Mouse (Mus musculus) kidney, adult 18-20 months (tissue): Measurements from ENCODE around the gene Cebpz.

Experiments used
- DNase-seq: peaks from one replicate; pipeline ENCODE4 v3.0.0; 2021

Gene Cebpz

GRCm38 (mm10) chr17:78894991-78895390 is 41.9 kb downstream of the Cebpz start:
- DNase-seq: no peak

GRCm38 (mm10) chr17:78891020-78891419 is 45.8 kb downstream of the Cebpz start:
- DNase-seq: no peak

DNA sequence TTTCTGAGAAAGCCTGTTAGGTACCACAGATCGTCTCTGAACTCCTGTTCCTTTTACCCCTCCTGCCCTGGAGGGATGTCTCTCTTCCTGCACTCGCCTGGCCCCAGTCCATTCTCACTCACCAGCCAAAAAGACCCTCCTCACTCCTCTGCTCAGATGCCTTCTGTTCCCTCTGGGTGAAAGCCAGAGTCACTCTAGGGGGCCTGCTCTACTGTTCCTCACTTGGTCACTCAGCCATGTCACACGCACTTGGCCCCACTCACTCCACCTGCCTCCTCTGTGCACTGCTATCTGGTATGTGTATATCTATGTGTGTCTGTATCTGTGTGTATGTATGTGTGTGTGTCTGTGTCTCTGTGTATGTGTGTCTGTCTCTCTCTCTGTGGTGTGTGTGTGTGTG is 47.7 kb downstream of the Cebpz start:
- DNase-seq: no peak

GRCm38 (mm10) chr17:78888554-78888953 is 48.3 kb downstream of the Cebpz start:
- DNase-seq: no peak

- DNase-seq: no peak
Measured at GRCm38 (mm10) chr17:78885286-78886065, 51.4 kb downstream of the Cebpz start.

DNA sequence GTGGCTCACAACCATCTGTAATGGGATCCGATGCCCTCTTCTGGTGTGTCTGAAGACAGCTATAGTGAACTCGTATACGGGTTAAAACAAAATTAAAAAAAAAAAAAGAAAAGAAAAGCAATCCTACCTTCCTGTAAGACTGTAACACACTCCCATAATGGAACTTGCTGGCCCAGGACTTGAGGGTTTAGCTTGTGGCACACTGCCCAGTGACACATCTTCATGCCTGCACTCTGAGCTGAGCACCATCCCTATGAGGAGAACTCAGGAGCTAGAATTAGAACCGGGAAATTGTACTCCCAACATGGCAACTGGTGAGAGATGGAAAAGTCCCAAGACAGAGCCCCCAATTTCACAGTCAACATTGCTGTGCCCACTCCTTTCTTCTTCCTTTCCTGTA is 53.6 kb downstream of the Cebpz start:
- DNase-seq: no peak

- DNase-seq: peak; percentile 89
Measured at GRCm38 (mm10) chr17:78882401-78883112, 54.3 kb downstream of the Cebpz start, which contains the start of gene Eif2ak2. Gene Eif2ak2 (minus strand): TSS chr17:78882573.

DNA sequence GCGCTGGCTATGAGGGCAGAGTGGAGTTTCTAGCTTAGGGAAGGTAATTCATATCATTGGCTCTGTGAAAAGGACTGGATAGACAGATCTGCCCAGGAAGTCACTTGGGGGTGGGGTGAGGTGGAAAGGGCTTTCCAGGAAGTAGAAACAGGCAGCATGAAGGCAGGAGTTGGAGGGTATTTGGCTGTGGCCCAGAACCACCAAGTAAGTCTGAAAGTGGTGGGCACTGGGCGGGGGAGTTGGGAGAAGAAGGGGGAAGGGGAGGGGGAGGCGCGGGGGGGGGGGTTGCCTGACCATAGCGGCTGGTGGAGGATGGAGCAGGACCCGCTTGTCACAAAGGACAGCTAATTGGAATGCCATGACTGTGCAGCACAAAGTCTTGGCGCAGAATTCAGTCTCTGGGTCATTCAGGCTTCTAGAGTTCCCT is 55.0 kb downstream of the Cebpz start:
- no peak for DNase-seq

GRCm38 (mm10) chr17:78873886-78874285 is 63.0 kb downstream of the Cebpz start:
- DNase-seq: no peak
